8 mouse cellular contexts compared by ENCODE assay signal in the genomic region with DNA sequence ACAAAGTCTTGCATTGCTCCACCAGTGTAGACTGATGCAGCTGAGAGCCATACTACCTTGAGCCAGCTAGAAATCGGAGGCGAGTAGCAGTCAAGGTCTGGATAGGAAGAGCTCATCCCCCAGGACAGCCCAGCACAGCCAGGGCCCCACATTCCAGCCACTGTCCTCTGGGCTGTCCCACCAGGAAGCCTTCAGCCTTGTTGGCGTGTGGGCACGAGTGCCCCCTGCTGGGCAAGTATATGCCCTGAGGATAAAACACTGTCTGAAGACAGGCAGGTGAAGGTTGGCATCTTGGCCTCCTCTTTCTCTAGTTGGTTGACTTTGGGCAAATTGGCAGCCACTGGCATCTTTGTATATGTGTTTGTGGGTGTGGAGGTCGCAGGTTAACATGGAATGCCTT. TPM values are rescaled to one million over a fixed set of nuclear protein-coding genes. Genes with fewer than 3 reads are reported as not detected.
DNase-seq lines count a peak whose midpoint lies in the region; ATAC-seq and TF ChIP-seq lines count a peak whose summit lies in the region.

No protein-coding gene starts in this region.

- no peak overlapping the region for H3K27ac ChIP-seq in lung, postnatal 0 days (ENCODE audit: low read length)

- H3K36me3 ChIP-seq in lung, postnatal 0 days (ENCODE audit: insufficient read depth, low read length) = no peaks in the 10 kb centered on the region

- peak; percentile 57; the same call in 1 of the 2 replicates for ATAC-seq in erythroblast, adult 5-6 weeks (replicated peaks; ENCODE audit: low FRiP score, poor library complexity, severe bottlenecking)
- ATAC-seq in lung, postnatal 0 days = peak; percentile 47; the same call in 1 of the 2 replicates

- no peak for TF ChIP-seq EP300 in lung, postnatal 0 days (IDR thresholded peaks at IDR 0.05)

- peak; percentile 92 for TF ChIP-seq CTCF in lung, postnatal 0 days (IDR thresholded peaks at IDR 0.05)

- no peaks in the 10 kb centered on the region for H3K9me3 ChIP-seq in lung, postnatal 0 days (ENCODE audit: low read length)

- no peaks in the 10 kb centered on the region for H3K27me3 ChIP-seq in lung, postnatal 0 days (replicated peaks; ENCODE audit: insufficient read depth, low read length)

- intact Hi-C loops in heart, postnatal 25 days (cut with DNase I) = loop anchor here (1.0 to 2.0 kb wide), 2 partner anchors 36 to 58 kb away; no protein-coding TSS in a partner anchor

- H3K9ac ChIP-seq in lung, postnatal 0 days (replicated peaks; ENCODE audit: low read depth) = no peak overlapping the region

- peak; percentile 58 for DNase-seq in ES-CJ7 (ENCODE audit: low read depth, low spot score)
- DNase-seq in adrenal gland, postnatal 4 days (ENCODE audit: low spot score in 2 of 2) = peak; percentile 53 to 58
- DNase-seq in heart, postnatal 25 days (ENCODE audit: low spot score) = peak; percentile 59
- peak; percentile 40 to 77 for DNase-seq in layer of hippocampus, adult 18-20 months (ENCODE audit: low spot score in 2 of 2)
- DNase-seq in lung, postnatal 0 days (ENCODE audit: low spot score) = peak; percentile 64
- peak; percentile 22 to 32 for DNase-seq in right cerebral cortex, postnatal 36 days (ENCODE audit: low spot score in 2 of 2)
- DNase-seq in yolk sac, embryonic 10.5 days (ENCODE audit: low spot score) = peak; percentile 41

- H3K4me1 ChIP-seq in lung, postnatal 0 days (ENCODE audit: insufficient read depth, low read depth, low read length) = peaks cover 4% of the 10 kb centered on the region

- H3K4me2 ChIP-seq in lung, postnatal 0 days (replicated peaks; ENCODE audit: low read depth, low read length) = no peak overlapping the region

- 14% methylated on average over 5 of the region's 5 CpGs for WGBS in lung, postnatal 0 days

- H3K4me3 ChIP-seq in lung, postnatal 0 days (ENCODE audit: low read depth, low read length) = no peak overlapping the region

RNA-seq across cellular contexts. Expression of a gene that starts 56.0 kb away (rescaled TPM):
- 1 to 10 TPM; 4.2 to 5.3 TPM for total RNA-seq in adrenal gland, postnatal 4 days (2021)
- total RNA-seq in erythroblast, adult 5-6 weeks (2015; ENCODE audit: low replicate concordance) = not detected in 2 replicates
- total RNA-seq in erythroblast, adult 5-6 weeks (2017; ENCODE audit: low replicate concordance) = not detected in 2 replicates
- total RNA-seq in heart, postnatal 25 days (2021) = 1 to 10 TPM; 4.1 to 4.6 TPM
- 1 to 10 TPM; 1.5 to 2.3 TPM for total RNA-seq in layer of hippocampus, adult 18-20 months (2021)
- 10.5 and 11.8 TPM in 2 replicates for polyA plus RNA-seq in lung, postnatal 0 days (2015; fragmentation: Nextera tagmentation; extraction: Ambion mirVana)
